Mouse (Mus musculus) bone marrow macrophage, adult 2 months (primary cell): ENCODE measurements around the gene Pafah1b3.

Experiments used
- CTCF ChIP-seq: IDR thresholded peaks from 2 replicates; pipeline ENCODE4 v1.5.1; 2012; ENCODE audit warnings: low read depth, mild to moderate bottlenecking, low read length, moderate library complexity
- POLR2A ChIP-seq: IDR thresholded peaks from 2 replicates; pipeline ENCODE4 v1.6.1; 2012; ENCODE audit warnings: mild to moderate bottlenecking, low read depth, low read length, borderline replicate concordance

- TF ChIP-seq CTCF (no peak), POLR2A (no peak)
Observed at GRCm38 (mm10) chr7:25267301-25267750, 30.5 kb downstream of the Pafah1b3 start, which contains the start of gene Cic.
